Comparison of ENCODE assay signal across 18 mouse cellular contexts in the genomic region with DNA sequence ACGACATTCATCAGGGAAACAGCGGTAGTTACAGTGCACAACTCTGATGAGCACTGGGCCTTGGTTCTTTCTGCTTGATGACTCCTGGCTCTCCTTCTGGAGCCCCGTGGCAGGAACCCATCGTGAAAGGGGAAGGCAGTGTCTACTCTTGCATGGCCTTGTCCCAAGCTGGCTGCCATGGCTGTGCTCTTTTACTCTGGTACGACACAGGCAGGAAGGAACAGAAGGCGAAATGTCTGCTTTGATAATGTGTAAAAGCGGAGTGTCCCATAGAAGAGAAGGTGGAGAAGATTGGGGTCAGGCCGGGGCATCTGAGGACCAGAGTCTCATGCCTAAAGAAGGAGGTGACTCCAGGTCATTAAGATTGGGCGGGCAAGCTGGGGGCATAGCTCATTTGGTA. TPM values are rescaled to one million over a fixed set of nuclear protein-coding genes. Genes with fewer than 3 reads are reported as not detected.
A peak's percentile ranks its signal among the peaks of the same experiment; 100 is the strongest.
DNase-seq lines count a peak whose midpoint lies in the region; ATAC-seq lines count a peak whose summit lies in the region.
"Had no signal": no experiment of that assay in that cellular context is flagged by ENCODE, and none has a peak within 500 bp of the region (broad histone marks: within the 10 kb centered on the region; RNA-seq: fewer than 3 reads in every experiment).

No protein-coding gene starts in this region.

- no peak overlapping the region for H3K4me2 ChIP-seq in heart, embryonic 12.5 days
- H3K4me2 ChIP-seq in midbrain, embryonic 14.5 days (ENCODE audit: low read length): no peak overlapping the region
- H3K4me2 ChIP-seq: limb, embryonic 15.5 days; neural tube, embryonic 12.5 days had no signal

- 71% methylated on average over 9 of the region's 9 CpGs for WGBS in heart, embryonic 12.5 days
- 79% methylated on average over 9 of the region's 9 CpGs for WGBS in midbrain, embryonic 14.5 days

- no peak overlapping the region for H3K4me3 ChIP-seq in heart, embryonic 12.5 days
- H3K4me3 ChIP-seq in midbrain, embryonic 14.5 days (replicated peaks; ENCODE audit: low read depth, low read length): no peak overlapping the region
- H3K4me3 ChIP-seq: limb, embryonic 15.5 days; neural tube, embryonic 12.5 days had no signal

- H3K9me3 ChIP-seq in heart, embryonic 12.5 days (replicated peaks): no peaks in the 10 kb centered on the region
- no peaks in the 10 kb centered on the region for H3K9me3 ChIP-seq in midbrain, embryonic 14.5 days (ENCODE audit: control insufficient read depth, low read length)
- H3K9me3 ChIP-seq: limb, embryonic 15.5 days; neural tube, embryonic 12.5 days had no signal

- ATAC-seq in heart, embryonic 12.5 days (ENCODE audit: insufficient number of reproducible peaks, low FRiP score): no peak
- no peak for ATAC-seq in midbrain, embryonic 14.5 days (ENCODE audit: low FRiP score, low TSS enrichment)
- ATAC-seq: Patski had no signal

- peak overlapping the region; percentile 46; the same call in 1 of the 2 replicates for H3K9ac ChIP-seq in heart, embryonic 12.5 days
- no peak overlapping the region for H3K9ac ChIP-seq in midbrain, embryonic 14.5 days (replicated peaks; ENCODE audit: low read length)
- H3K9ac ChIP-seq: limb, embryonic 15.5 days; neural tube, embryonic 12.5 days had no signal

- H3K27me3 ChIP-seq in heart, embryonic 12.5 days (replicated peaks): no peaks in the 10 kb centered on the region
- H3K27me3 ChIP-seq in midbrain, embryonic 14.5 days (ENCODE audit: control insufficient read depth, insufficient read depth, low read length): no peaks in the 10 kb centered on the region
- H3K27me3 ChIP-seq: limb, embryonic 15.5 days; neural tube, embryonic 12.5 days; Patski had no signal

- H3K36me3 ChIP-seq in heart, embryonic 12.5 days: no peaks in the 10 kb centered on the region
- no peaks in the 10 kb centered on the region for H3K36me3 ChIP-seq in midbrain, embryonic 14.5 days (ENCODE audit: control insufficient read depth, insufficient read depth, low read length)
- H3K36me3 ChIP-seq: limb, embryonic 15.5 days; neural tube, embryonic 12.5 days had no signal

- peak overlapping the region; percentile 98 for H3K27ac ChIP-seq in heart, embryonic 12.5 days (ENCODE audit: poor library complexity, severe bottlenecking)
- no peak overlapping the region for H3K27ac ChIP-seq in midbrain, embryonic 14.5 days (replicated peaks; ENCODE audit: low read depth, low read length)
- H3K27ac ChIP-seq: limb, embryonic 15.5 days; macrophage; neural tube, embryonic 12.5 days had no signal

- H3K4me1 ChIP-seq in heart, embryonic 12.5 days (replicated peaks): peaks cover 56% of the 10 kb centered on the region
- H3K4me1 ChIP-seq in midbrain, embryonic 14.5 days (ENCODE audit: control insufficient read depth, insufficient read depth, low read length): peaks cover 7% of the 10 kb centered on the region

- peak; percentile 11 for DNase-seq in heart, adult 8-10 months (ENCODE audit: low spot score)
- no peak for DNase-seq in heart, adult 11 months
- DNase-seq in thymus, postnatal 25 days: peak; percentile 13
- DNase-seq in thymus, adult 18-20 months: no peak
- no peak for DNase-seq in spleen, postnatal 14 days (ENCODE audit: low spot score in 2 of 2)
- no peak for DNase-seq in midbrain, embryonic 14.5 days
- DNase-seq: kidney, adult 11 months; retina, postnatal 1 day had no signal

RNA-seq across cellular contexts. Expression of a gene that starts 26.1 kb away (rescaled TPM):
- total RNA-seq in heart, adult 8-10 months (2022): not detected
- polyA plus RNA-seq in heart, embryonic 12.5 days (2016; fragmentation: Nextera tagmentation; extraction: Ambion mirVana): not detected in 2 replicates
- not detected in 2 replicates for polyA plus RNA-seq in midbrain, embryonic 14.5 days (2014; fragmentation: Nextera tagmentation; extraction: Ambion mirVana)
- total RNA-seq: hematopoietic stem cell, adult 5-6 weeks; left cerebral cortex, adult 8-10 months had no signal
- polyA plus RNA-seq: brain, embryonic 14.5 days; limb, embryonic 15.5 days; macrophage; midbrain, embryonic 16.5 days; neural tube, embryonic 12.5 days; Patski; spleen, adult 2 months had no signal

RNA-seq across cellular contexts. Expression of a gene that starts 44.6 kb away (rescaled TPM):
- 10 to 100 TPM; 27.7 to 31.2 (median 28.0) TPM for total RNA-seq in heart, adult 8-10 months (2022)
- 119 and 122 TPM in 2 replicates for polyA plus RNA-seq in heart, embryonic 12.5 days (2016; fragmentation: Nextera tagmentation; extraction: Ambion mirVana)
- 77.0 and 95.2 TPM in 2 replicates for polyA plus RNA-seq in midbrain, embryonic 14.5 days (2014; fragmentation: Nextera tagmentation; extraction: Ambion mirVana)

RNA-seq across cellular contexts. Expression of a gene that starts 51.7 kb away (rescaled TPM):
- total RNA-seq in heart, adult 8-10 months (2022): 10 to 100 TPM; 26.2 to 42.1 (median 32.5) TPM
- polyA plus RNA-seq in heart, embryonic 12.5 days (2016; fragmentation: Nextera tagmentation; extraction: Ambion mirVana): 41.2 and 43.6 TPM in 2 replicates
- polyA plus RNA-seq in midbrain, embryonic 14.5 days (2014; fragmentation: Nextera tagmentation; extraction: Ambion mirVana): 1.2 TPM in 2 replicates
- polyA plus RNA-seq: macrophage had no signal

Comparison
In these comparisons a context has a peak if more than half of its experiments do, and no peak if none do; other contexts are left out.
1. DNase-seq: peak in heart, adult 8-10 months (single experiment) and thymus, postnatal 25 days (single experiment); none in heart, adult 11 months (single experiment), thymus, adult 18-20 months (0 of 2), spleen, postnatal 14 days (0 of 2) and midbrain, embryonic 14.5 days (single experiment).
2. RNA of a gene that starts 51.7 kb away (polyA plus RNA-seq): 41.2 to 43.6 TPM in heart, embryonic 12.5 days; 1.2 TPM in midbrain, embryonic 14.5 days; every median in the first group is over 10 times any median in the second.